Mouse (Mus musculus) ES-E14 (cell line): Measurements from ENCODE around the gene Rhog.

Source experiments
- CHD2 ChIP-seq: IDR thresholded peaks from 2 replicates; pipeline ENCODE4 v1.6.1; 2014; ENCODE audit warnings: mild to moderate bottlenecking, low read depth, low read length, inconsistent platforms
- HCFC1 ChIP-seq: IDR thresholded peaks from 2 replicates; pipeline ENCODE4 v1.6.1; 2012; ENCODE audit warnings: low read length, inconsistent platforms, borderline replicate concordance; ENCODE audit not compliant: insufficient read depth
- MAFK ChIP-seq: IDR thresholded peaks from 2 replicates; pipeline ENCODE4 v1.6.1; 2014; ENCODE audit warnings: mild to moderate bottlenecking, low read depth, low read length, inconsistent platforms; ENCODE audit not compliant: insufficient read depth
- ZC3H11A ChIP-seq: IDR thresholded peaks from 2 replicates; pipeline ENCODE4 v1.6.1; 2012; ENCODE audit warnings: low read depth, mild to moderate bottlenecking, inconsistent platforms, low read length, borderline replicate concordance
- ZNF384 ChIP-seq: IDR thresholded peaks from 2 replicates; pipeline ENCODE4 v1.6.1; 2012; ENCODE audit warnings: low read depth, low read length, inconsistent platforms

DNA sequence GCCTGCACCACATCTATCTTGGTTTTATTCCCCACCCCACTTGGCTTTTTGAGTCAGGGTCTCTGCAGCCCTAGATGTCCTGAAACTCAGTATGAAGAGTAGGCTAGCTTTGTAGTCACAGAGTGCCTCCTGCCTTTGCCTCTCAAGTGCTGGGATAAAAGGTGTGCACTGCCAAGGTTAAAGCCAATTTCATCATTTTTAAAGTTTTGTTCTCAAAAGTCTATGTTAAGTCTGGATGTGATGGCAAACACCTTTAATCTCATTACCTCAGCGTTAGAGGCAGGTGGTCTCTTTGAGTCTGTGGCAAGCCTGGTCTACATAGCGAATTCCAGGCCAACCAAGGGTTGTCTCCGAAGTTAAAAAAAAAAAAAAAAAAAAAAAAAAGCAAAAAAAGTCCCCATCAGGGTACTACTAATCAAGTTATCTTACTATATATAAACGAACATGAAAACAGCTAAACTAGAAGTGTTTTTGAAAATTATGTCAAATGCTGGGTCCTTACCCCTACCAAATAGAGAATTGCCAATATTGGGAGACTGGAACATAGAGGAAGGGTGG, 47.0 kb downstream of the Rhog start:
- no peak for TF ChIP-seq ZC3H11A
- peak; percentile 78; the same call in 1 of the 2 replicates for TF ChIP-seq ZNF384
- TF ChIP-seq HCFC1 = no peak
- TF ChIP-seq MAFK = no peak
- TF ChIP-seq CHD2 = no peak
